In genomic region chr17:5439831-5440158, GRCm38 (mm10) we compare ENCODE assay signal across 7 mouse cellular contexts. TPM values are rescaled to one million over a fixed set of nuclear protein-coding genes. Genes with fewer than 3 reads are reported as not detected.
DNase-seq lines count a peak whose midpoint lies in the region; ATAC-seq and TF ChIP-seq lines count a peak whose summit lies in the region.

No protein-coding gene starts in this region.

- ATAC-seq in liver, embryonic 11.5 days (replicated peaks; ENCODE audit: low FRiP score), result peak; percentile 62; the same call in 1 of the 2 replicates
- ATAC-seq in stomach, embryonic 16.5 days (ENCODE audit: insufficient read depth, low FRiP score), result no peak; the same call in 1 of the 2 replicates

- H3K4me2 ChIP-seq in liver, embryonic 11.5 days, result peak overlapping the region; percentile 88
- H3K4me2 ChIP-seq in stomach, embryonic 16.5 days (ENCODE audit: low read depth, low read length), result peak overlapping the region; percentile 93

- H3K9ac ChIP-seq in liver, embryonic 11.5 days (ENCODE audit: low read depth, low read length), result peak overlapping the region; percentile 86
- peak overlapping the region; percentile 91 for H3K9ac ChIP-seq in stomach, embryonic 16.5 days (ENCODE audit: low read length)

- no peak for DNase-seq in spleen, adult 2 months (ENCODE audit: low read depth in 1 of 2, low spot score in 2 of 2)
- DNase-seq in spleen, adult 18-20 months, result no peak
- DNase-seq in forebrain, embryonic 10.5 days (ENCODE audit: extremely low spot score, low spot score), result no peak
- no peak for DNase-seq in liver, embryonic 11.5 days (ENCODE audit: low spot score)
- DNase-seq in natural killer cell, adult 2 months (ENCODE audit: low spot score in 2 of 2), result no peak
- no peak for DNase-seq in MN1 (ENCODE audit: low spot score)

- H3K27me3 ChIP-seq in spleen, adult 2 months (ENCODE audit: control insufficient read depth, insufficient read depth, low read length), result no peaks in the 10 kb centered on the region
- peaks cover 8% of the 10 kb centered on the region; the same call in 1 of the 2 replicates for H3K27me3 ChIP-seq in forebrain, embryonic 10.5 days (ENCODE audit: poor library complexity, severe bottlenecking)
- H3K27me3 ChIP-seq in liver, embryonic 11.5 days (replicated peaks; ENCODE audit: control insufficient read depth, insufficient read depth, low read length), result no peaks in the 10 kb centered on the region; the same call in 1 of the 2 replicates
- H3K27me3 ChIP-seq in stomach, embryonic 16.5 days (ENCODE audit: control insufficient read depth, insufficient read depth, low read length), result no peaks in the 10 kb centered on the region

- H3K4me3 ChIP-seq in spleen, adult 2 months (ENCODE audit: extremely low read depth, insufficient read depth, insufficient read length), result peak overlapping the region; percentile 84
- H3K4me3 ChIP-seq in forebrain, embryonic 10.5 days, result peak overlapping the region; percentile 77
- peak overlapping the region; percentile 82 for H3K4me3 ChIP-seq in liver, embryonic 11.5 days (ENCODE audit: low read depth, low read length)
- H3K4me3 ChIP-seq in stomach, embryonic 16.5 days (replicated peaks; ENCODE audit: low read length), result peak overlapping the region; percentile 82

- TF ChIP-seq CTCF in spleen, adult 2 months (IDR thresholded peaks at IDR 0.05; ENCODE audit: extremely low read depth, insufficient read depth, insufficient read length, insufficient replicate concordance), result no peak

- no peaks in the 10 kb centered on the region for H3K9me3 ChIP-seq in forebrain, embryonic 10.5 days
- H3K9me3 ChIP-seq in liver, embryonic 11.5 days (ENCODE audit: control insufficient read depth, low read length), result no peaks in the 10 kb centered on the region
- no peaks in the 10 kb centered on the region for H3K9me3 ChIP-seq in stomach, embryonic 16.5 days (replicated peaks; ENCODE audit: control insufficient read depth, low read length)

- WGBS in spleen, adult 2 months, result 2% methylated on average over 8 of the region's 8 CpGs
- under 1% methylated on average over 8 of the region's 8 CpGs for WGBS in forebrain, embryonic 10.5 days
- under 1% methylated on average over 8 of the region's 8 CpGs for WGBS in liver, embryonic 11.5 days
- WGBS in stomach, embryonic 16.5 days, result 1% methylated on average over 8 of the region's 8 CpGs

- no peaks in the 10 kb centered on the region for H3K36me3 ChIP-seq in spleen, adult 2 months (ENCODE audit: control insufficient read depth, insufficient read depth, low read length)
- H3K36me3 ChIP-seq in forebrain, embryonic 10.5 days (replicated peaks), result peaks cover 11% of the 10 kb centered on the region
- H3K36me3 ChIP-seq in liver, embryonic 11.5 days (ENCODE audit: control insufficient read depth, insufficient read depth, low read length), result no peaks in the 10 kb centered on the region; the same call in 1 of the 2 replicates
- no peaks in the 10 kb centered on the region for H3K36me3 ChIP-seq in stomach, embryonic 16.5 days (ENCODE audit: control insufficient read depth, insufficient read depth, low read length)

- no peak for TF ChIP-seq POLR2A in spleen, adult 2 months (IDR thresholded peaks at IDR 0.05; ENCODE audit: low read depth, low read length)

- H3K27ac ChIP-seq in spleen, adult 2 months (ENCODE audit: insufficient read depth, low read length), result peak overlapping the region; percentile 72; the same call in 1 of the 2 replicates
- peak overlapping the region; percentile 93 for H3K27ac ChIP-seq in forebrain, embryonic 10.5 days
- 0 out of 2 replicates have a peak overlapping the region, but pooled peaks have one; percentile 13 for H3K27ac ChIP-seq in liver, embryonic 11.5 days (ENCODE audit: low read depth, low read length)
- peak overlapping the region; percentile 56; the same call in 1 of the 2 replicates for H3K27ac ChIP-seq in stomach, embryonic 16.5 days (ENCODE audit: low read length)

- H3K4me1 ChIP-seq in spleen, adult 2 months (ENCODE audit: control insufficient read depth, insufficient read depth, insufficient read length), result no peaks in the 10 kb centered on the region; the same call in 1 of the 2 replicates
- peaks cover 21% of the 10 kb centered on the region for H3K4me1 ChIP-seq in forebrain, embryonic 10.5 days
- peaks cover 8% of the 10 kb centered on the region; the same call in 1 of the 2 replicates for H3K4me1 ChIP-seq in liver, embryonic 11.5 days (replicated peaks; ENCODE audit: control insufficient read depth, insufficient read depth, low read length)
- peaks cover 11% of the 10 kb centered on the region; the same call in 1 of the 2 replicates for H3K4me1 ChIP-seq in stomach, embryonic 16.5 days (ENCODE audit: control insufficient read depth, insufficient read depth, low read length)

RNA-seq across cellular contexts. Expression of gene Tmem242, which starts 0.3 kb away (rescaled TPM):
- 3.2 TPM in 2 replicates for polyA plus RNA-seq in spleen, adult 2 months (2012; rRNA removed)
- polyA plus RNA-seq in forebrain, embryonic 10.5 days (2016; fragmentation: Nextera tagmentation; extraction: Ambion mirVana), result 125 and 129 TPM in 2 replicates
- polyA plus RNA-seq in liver, embryonic 11.5 days (2014; fragmentation: Nextera tagmentation; extraction: Ambion mirVana), result 96.1 and 100 TPM in 2 replicates
- polyA plus RNA-seq in stomach, embryonic 16.5 days (2015; fragmentation: Nextera tagmentation; extraction: Ambion mirVana), result 111 and 130 TPM in 2 replicates

RNA-seq across cellular contexts. Expression of gene Ldhal6b, which starts 21.2 kb away (rescaled TPM):
- polyA plus RNA-seq in spleen, adult 2 months (2012; rRNA removed), result 0.44 and 0.47 TPM in 2 replicates
- polyA plus RNA-seq in forebrain, embryonic 10.5 days (2016; fragmentation: Nextera tagmentation; extraction: Ambion mirVana), result not detected in 2 replicates
- 0.12 TPM in 1 of 2 replicates, not detected in the other for polyA plus RNA-seq in liver, embryonic 11.5 days (2014; fragmentation: Nextera tagmentation; extraction: Ambion mirVana)
- polyA plus RNA-seq in stomach, embryonic 16.5 days (2015; fragmentation: Nextera tagmentation; extraction: Ambion mirVana), result not detected in 2 replicates

RNA-seq across cellular contexts. Expression of gene Zdhhc14, which starts 52.6 kb away (rescaled TPM):
- 5.7 and 7.2 TPM in 2 replicates for polyA plus RNA-seq in spleen, adult 2 months (2012; rRNA removed)
- polyA plus RNA-seq in forebrain, embryonic 10.5 days (2016; fragmentation: Nextera tagmentation; extraction: Ambion mirVana), result 0.90 and 0.93 TPM in 2 replicates
- 6.2 and 7.5 TPM in 2 replicates for polyA plus RNA-seq in liver, embryonic 11.5 days (2014; fragmentation: Nextera tagmentation; extraction: Ambion mirVana)
- polyA plus RNA-seq in stomach, embryonic 16.5 days (2015; fragmentation: Nextera tagmentation; extraction: Ambion mirVana), result 0.99 TPM in 2 replicates

Comparison
In these comparisons a context has a peak if more than half of its experiments do, and no peak if none do; other contexts are left out.
1. H3K27ac ChIP-seq: peak in every context shown above with its lines; median percentile 93 in forebrain, embryonic 10.5 days; 72 in spleen, adult 2 months; 56 in stomach, embryonic 16.5 days; 13 in liver, embryonic 11.5 days.
2. RNA of gene Tmem242, which starts 0.3 kb away (polyA plus RNA-seq): 111 to 130 TPM in stomach, embryonic 16.5 days, 125 to 129 TPM in forebrain, embryonic 10.5 days and 96.1 to 100 TPM in liver, embryonic 11.5 days; 3.2 TPM in spleen, adult 2 months; every median in the first group is over 10 times any median in the second.
3. Peak in every context shown above with its lines, with median percentiles within 50 percentile points of each other: H3K4me3 ChIP-seq.